Mouse (Mus musculus): ENCODE data around the gene Tinf2. TPM values are rescaled to one million over a fixed set of nuclear protein-coding genes. Genes with fewer than 3 reads are reported as not detected.

The Tinf2 gene
- polyA plus RNA-seq, 1 experiment from 2014 or later, result 31.5 TPM

Other genes with a start within 250 kb of the Tinf2 start
- gene Dhrs4, start 203.1 kb downstream of the Tinf2 start, polyA plus RNA-seq (2015; fragmentation: Nextera tagmentation; extraction: Ambion mirVana), result 70.3 and 76.2 TPM in 2 replicates
- 2.1 and 2.4 TPM in 2 replicates for gene Carmil3, start 191.2 kb downstream of the Tinf2 start, polyA plus RNA-seq (2015; fragmentation: Nextera tagmentation; extraction: Ambion mirVana)
- 0.36 and 0.54 TPM in 2 replicates for gene Cpne6, start 171.4 kb downstream of the Tinf2 start, polyA plus RNA-seq (2015; fragmentation: Nextera tagmentation; extraction: Ambion mirVana)
- not detected in 2 replicates for gene Nrl, start 156.8 kb downstream of the Tinf2 start, polyA plus RNA-seq (2015; fragmentation: Nextera tagmentation; extraction: Ambion mirVana)
- 32.4 and 34.3 TPM in 2 replicates for gene Pck2, start 141.6 kb downstream of the Tinf2 start, polyA plus RNA-seq (2015; fragmentation: Nextera tagmentation; extraction: Ambion mirVana)
- 50.0 and 50.1 TPM in 2 replicates for gene Dcaf11, start 121.8 kb downstream of the Tinf2 start, polyA plus RNA-seq (2015; fragmentation: Nextera tagmentation; extraction: Ambion mirVana)
- 1.3 and 1.4 TPM in 2 replicates for gene A730061H03Rik, start 121.4 kb downstream of the Tinf2 start, polyA plus RNA-seq (2015; fragmentation: Nextera tagmentation; extraction: Ambion mirVana)
- 17.3 and 44.6 TPM in 2 replicates for gene Fitm1, start 106.2 kb downstream of the Tinf2 start, polyA plus RNA-seq (2015; fragmentation: Nextera tagmentation; extraction: Ambion mirVana)
- gene Psme1, start 103.7 kb downstream of the Tinf2 start, polyA plus RNA-seq (2015; fragmentation: Nextera tagmentation; extraction: Ambion mirVana), result 141 and 148 TPM in 2 replicates
- 12.6 and 16.2 TPM in 2 replicates for gene Emc9, start 96.5 kb downstream of the Tinf2 start, polyA plus RNA-seq (2015; fragmentation: Nextera tagmentation; extraction: Ambion mirVana)
- gene Psme2, start 90.7 kb downstream of the Tinf2 start, polyA plus RNA-seq (2015; fragmentation: Nextera tagmentation; extraction: Ambion mirVana), result 239 and 241 TPM in 2 replicates
- gene Rnf31, start 90.1 kb downstream of the Tinf2 start, polyA plus RNA-seq (2015; fragmentation: Nextera tagmentation; extraction: Ambion mirVana), result 20.0 and 20.6 TPM in 2 replicates
- 13.2 and 13.7 TPM in 2 replicates for gene Irf9, start 78.2 kb downstream of the Tinf2 start, polyA plus RNA-seq (2015; fragmentation: Nextera tagmentation; extraction: Ambion mirVana)
- 3.3 TPM in 2 replicates for gene Rec8, start 63.8 kb downstream of the Tinf2 start, polyA plus RNA-seq (2015; fragmentation: Nextera tagmentation; extraction: Ambion mirVana)
- gene Ipo4, start 45.9 kb downstream of the Tinf2 start, polyA plus RNA-seq (2015; fragmentation: Nextera tagmentation; extraction: Ambion mirVana), result 107 and 125 TPM in 2 replicates
- 1.5 and 1.6 TPM in 2 replicates for gene Gm49378, start 43.9 kb downstream of the Tinf2 start, polyA plus RNA-seq (2015; fragmentation: Nextera tagmentation; extraction: Ambion mirVana)
- gene Tm9sf1, start 38.0 kb downstream of the Tinf2 start, polyA plus RNA-seq (2015; fragmentation: Nextera tagmentation; extraction: Ambion mirVana), result 115 and 124 TPM in 2 replicates
- gene Tssk4, start 31.6 kb downstream of the Tinf2 start, polyA plus RNA-seq (2015; fragmentation: Nextera tagmentation; extraction: Ambion mirVana), result 1.0 and 1.1 TPM in 2 replicates
- gene Mdp1, start 21.3 kb downstream of the Tinf2 start, polyA plus RNA-seq (2015; fragmentation: Nextera tagmentation; extraction: Ambion mirVana), result 56.0 and 58.7 TPM in 2 replicates
- 61.0 and 61.1 TPM in 2 replicates for gene Gmpr2, start 9.9 kb downstream of the Tinf2 start, polyA plus RNA-seq (2015; fragmentation: Nextera tagmentation; extraction: Ambion mirVana)
- 536 and 558 TPM in 2 replicates for gene Nedd8, start 9.7 kb downstream of the Tinf2 start, polyA plus RNA-seq (2015; fragmentation: Nextera tagmentation; extraction: Ambion mirVana)
- 47.8 and 48.0 TPM in 2 replicates for gene Tgm1, start 32.1 kb upstream of the Tinf2 start, polyA plus RNA-seq (2015; fragmentation: Nextera tagmentation; extraction: Ambion mirVana)
- gene Rabggta, start 40.4 kb upstream of the Tinf2 start, polyA plus RNA-seq (2015; fragmentation: Nextera tagmentation; extraction: Ambion mirVana), result 29.4 and 31.3 TPM in 2 replicates
- 83.3 and 93.4 TPM in 2 replicates for gene Dhrs1, start 63.9 kb upstream of the Tinf2 start, polyA plus RNA-seq (2015; fragmentation: Nextera tagmentation; extraction: Ambion mirVana)
- gene Nop9, start 63.9 kb upstream of the Tinf2 start, polyA plus RNA-seq (2015; fragmentation: Nextera tagmentation; extraction: Ambion mirVana), result 27.9 and 31.9 TPM in 2 replicates
- gene Cideb, start 76.6 kb upstream of the Tinf2 start, polyA plus RNA-seq (2015; fragmentation: Nextera tagmentation; extraction: Ambion mirVana), result 0.58 and 0.74 TPM in 2 replicates
- gene Ltb4r2, start 79.6 kb upstream of the Tinf2 start, polyA plus RNA-seq (2015; fragmentation: Nextera tagmentation; extraction: Ambion mirVana), result 0.83 and 1.3 TPM in 2 replicates
- gene Ltb4r1, start 84.1 kb upstream of the Tinf2 start, polyA plus RNA-seq (2015; fragmentation: Nextera tagmentation; extraction: Ambion mirVana), result 1.2 and 1.4 TPM in 2 replicates
- gene Adcy4, start 102.3 kb upstream of the Tinf2 start, polyA plus RNA-seq (2015; fragmentation: Nextera tagmentation; extraction: Ambion mirVana), result 16.8 and 21.3 TPM in 2 replicates
- 35.0 and 37.6 TPM in 2 replicates for gene Ripk3, start 107.0 kb upstream of the Tinf2 start, polyA plus RNA-seq (2015; fragmentation: Nextera tagmentation; extraction: Ambion mirVana)
- 89.3 and 95.9 TPM in 2 replicates for gene Nfatc4, start 141.3 kb upstream of the Tinf2 start, polyA plus RNA-seq (2015; fragmentation: Nextera tagmentation; extraction: Ambion mirVana)
- 21.6 and 25.5 TPM in 2 replicates for gene Nynrin, start 172.2 kb upstream of the Tinf2 start, polyA plus RNA-seq (2015; fragmentation: Nextera tagmentation; extraction: Ambion mirVana)
- 0.24 and 0.46 TPM in 2 replicates for gene Cbln3, start 202.6 kb upstream of the Tinf2 start, polyA plus RNA-seq (2015; fragmentation: Nextera tagmentation; extraction: Ambion mirVana)
- 18.6 and 20.5 TPM in 2 replicates for gene Khnyn, start 203.1 kb upstream of the Tinf2 start, polyA plus RNA-seq (2015; fragmentation: Nextera tagmentation; extraction: Ambion mirVana)
- 87.1 and 91.0 TPM in 2 replicates for gene Sdr39u1, start 218.5 kb upstream of the Tinf2 start, polyA plus RNA-seq (2015; fragmentation: Nextera tagmentation; extraction: Ambion mirVana)